Comparison of ENCODE assay signal across 16 mouse cellular contexts in the genomic region with DNA sequence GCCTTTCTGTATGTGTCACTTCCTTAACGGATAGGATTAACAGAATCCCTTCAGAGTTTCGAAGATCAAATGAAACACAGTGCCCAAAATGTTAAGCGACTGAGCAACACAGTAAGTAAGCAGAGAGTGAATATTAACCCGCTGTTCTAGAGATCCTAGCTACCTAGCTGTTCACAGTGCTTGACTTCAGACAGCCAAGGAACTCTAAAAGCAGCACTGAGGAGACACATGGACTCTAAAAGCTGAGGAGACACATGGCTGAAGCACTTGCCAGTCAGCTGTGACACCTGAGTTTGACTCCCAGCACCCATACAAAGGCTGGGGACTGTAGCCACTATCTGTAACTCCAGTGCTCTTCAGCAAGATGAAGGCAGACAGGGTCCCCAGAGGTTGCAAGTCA.
"Had no signal": no experiment of that assay in that cellular context is flagged by ENCODE, and none has a peak within 500 bp of the region (broad histone marks: within the 10 kb centered on the region; RNA-seq: fewer than 3 reads in every experiment).

No protein-coding gene starts in this region.

- DNase-seq: left cerebral cortex, postnatal 4 days; lung, adult 2 months; lung, postnatal 10 days; lung, postnatal 4 days; midbrain, embryonic 14.5 days; thymus, postnatal 4 days had no signal

- H3K27ac ChIP-seq: hindbrain, embryonic 15.5 days; kidney, postnatal 0 days; layer of hippocampus, adult 2 months; limb, embryonic 13.5 days; liver, embryonic 14.5 days; midbrain, embryonic 10.5 days; neural tube, embryonic 15.5 days; stomach, embryonic 15.5 days had no signal

- H3K9ac ChIP-seq: hindbrain, embryonic 15.5 days; limb, embryonic 13.5 days; liver, embryonic 14.5 days; neural tube, embryonic 15.5 days; stomach, embryonic 15.5 days had no signal

- H3K36me3 ChIP-seq: stomach, embryonic 15.5 days had no signal

- H3K4me3 ChIP-seq: hindbrain, embryonic 15.5 days; layer of hippocampus, adult 2 months; limb, embryonic 13.5 days; midbrain, embryonic 10.5 days; myocyte; neural tube, embryonic 15.5 days; stomach, embryonic 15.5 days had no signal

- H3K4me1 ChIP-seq: midbrain, embryonic 10.5 days; stomach, embryonic 15.5 days had no signal

- H3K4me2 ChIP-seq: hindbrain, embryonic 15.5 days; limb, embryonic 13.5 days; neural tube, embryonic 15.5 days; stomach, embryonic 15.5 days had no signal

- H3K27me3 ChIP-seq: hindbrain, embryonic 15.5 days; limb, embryonic 13.5 days; neural tube, embryonic 15.5 days; stomach, embryonic 15.5 days had no signal

- H3K9me3 ChIP-seq: hindbrain, embryonic 15.5 days; limb, embryonic 13.5 days; midbrain, embryonic 10.5 days; neural tube, embryonic 15.5 days; stomach, embryonic 15.5 days had no signal

- ATAC-seq: intestine, postnatal 0 days had no signal
